Mouse (Mus musculus): ENCODE data around the gene BC049352. TPM values are rescaled to one million over a fixed set of nuclear protein-coding genes. Genes with fewer than 3 reads are reported as not detected.

BC049352 gene
- polyA plus RNA-seq, 1 experiment from 2014 or later: not detected

GRCm38 (mm10) chr9:45215526-45216179 lies 33.8 kb downstream of the BC049352 start:
- H3K36me3 ChIP-seq: no peaks in the 10 kb centered on the region
- 55% methylated on average over 11 of the region's 11 CpGs for WGBS
- no peak for ATAC-seq (replicated peaks; ENCODE audit: insufficient number of reproducible peaks, insufficient read depth, low FRiP score, low read depth)

GRCm38 (mm10) chr9:45219644-45220043 lies 37.8 kb downstream of the BC049352 start:
- Histone ChIP-seq H3K4me3 (no peak overlapping the region), H3K27ac (no peak overlapping the region), H3K4me2 (no peak overlapping the region), H3K36me3 (no peaks in the 10 kb centered on the region), H3K9ac (no peak overlapping the region), H3K27me3 (0 out of 2 replicates have a peak, but pooled peaks cover 7% of the 10 kb centered on the region), H3K9me3 (replicated peaks) (no peaks in the 10 kb centered on the region), H3K4me1 (replicated peaks) (no peaks in the 10 kb centered on the region)
- no peak for ATAC-seq (replicated peaks; ENCODE audit: insufficient number of reproducible peaks, insufficient read depth, low FRiP score, low read depth)
- 66% methylated on average over 3 of the region's 3 CpGs for WGBS

More at GRCm38 (mm10) chr9:45215526-45216179, 33.8 kb downstream of the BC049352 start:
- Histone ChIP-seq H3K27me3 (0 out of 2 replicates have a peak, but pooled peaks cover 7% of the 10 kb centered on the region), H3K9ac (no peak overlapping the region), H3K4me3 (no peak overlapping the region), H3K4me2 (no peak overlapping the region), H3K9me3 (replicated peaks) (no peaks in the 10 kb centered on the region), H3K27ac (no peak overlapping the region), H3K4me1 (replicated peaks) (no peaks in the 10 kb centered on the region)

- no peaks in the 10 kb centered on the region for H3K36me3 ChIP-seq
- H3K27me3 ChIP-seq: 0 out of 2 replicates have a peak, but pooled peaks cover 7% of the 10 kb centered on the region
- ATAC-seq (replicated peaks; ENCODE audit: insufficient number of reproducible peaks, insufficient read depth, low FRiP score, low read depth): no peak
- no peaks in the 10 kb centered on the region for H3K9me3 ChIP-seq (replicated peaks)
- no peak overlapping the region for H3K4me2 ChIP-seq
- H3K27ac ChIP-seq: no peak overlapping the region
- no peak overlapping the region for H3K4me3 ChIP-seq
- H3K9ac ChIP-seq: no peak overlapping the region
- H3K4me1 ChIP-seq (replicated peaks): no peaks in the 10 kb centered on the region
- 15% methylated on average over 6 of the region's 6 CpGs for WGBS
These were observed 39.8 kb downstream of the BC049352 start for GRCm38 (mm10) chr9:45221567-45221966.

GRCm38 (mm10) chr9:45229359-45229758 lies 47.6 kb downstream of the BC049352 start:
- no peak overlapping the region for H3K9ac ChIP-seq
- no peak for ATAC-seq (replicated peaks; ENCODE audit: insufficient number of reproducible peaks, insufficient read depth, low FRiP score, low read depth)
- H3K9me3 ChIP-seq (replicated peaks): no peaks in the 10 kb centered on the region
- H3K4me2 ChIP-seq: no peak overlapping the region
- H3K4me3 ChIP-seq: no peak overlapping the region
- H3K4me1 ChIP-seq (replicated peaks): no peaks in the 10 kb centered on the region
- H3K36me3 ChIP-seq: no peaks in the 10 kb centered on the region
- 73% methylated on average over 8 of the region's 8 CpGs for WGBS
- H3K27ac ChIP-seq: no peak overlapping the region
- no peaks in the 10 kb centered on the region; the same call in 1 of the 2 replicates for H3K27me3 ChIP-seq

- H3K9ac ChIP-seq: no peak overlapping the region
- no peak for ATAC-seq (replicated peaks; ENCODE audit: insufficient number of reproducible peaks, insufficient read depth, low FRiP score, low read depth)
- WGBS: 54% methylated on average over 6 of the region's 6 CpGs
These were observed 53.9 kb downstream of the BC049352 start for GRCm38 (mm10) chr9:45235668-45236227.

GRCm38 (mm10) chr9:45236744-45237143 lies 54.9 kb downstream of the BC049352 start:
- H3K9me3 ChIP-seq (replicated peaks): no peaks in the 10 kb centered on the region
- no peak overlapping the region for H3K27ac ChIP-seq
- no peak for ATAC-seq (replicated peaks; ENCODE audit: insufficient number of reproducible peaks, insufficient read depth, low FRiP score, low read depth)
- H3K9ac ChIP-seq: no peak overlapping the region
- no peaks in the 10 kb centered on the region for H3K4me1 ChIP-seq (replicated peaks)
- 0 out of 2 replicates have a peak, but pooled peaks cover 4% of the 10 kb centered on the region for H3K27me3 ChIP-seq
- no peak overlapping the region for H3K4me3 ChIP-seq
- H3K36me3 ChIP-seq: no peaks in the 10 kb centered on the region
- H3K4me2 ChIP-seq: no peak overlapping the region
- WGBS: 57% methylated on average over 7 of the region's 7 CpGs

More at GRCm38 (mm10) chr9:45235668-45236227, 53.9 kb downstream of the BC049352 start:
- Histone ChIP-seq H3K27me3 (no peaks in the 10 kb centered on the region), H3K36me3 (no peaks in the 10 kb centered on the region), H3K4me2 (no peak overlapping the region), H3K4me1 (replicated peaks) (no peaks in the 10 kb centered on the region), H3K4me3 (no peak overlapping the region), H3K27ac (no peak overlapping the region), H3K9me3 (replicated peaks) (no peaks in the 10 kb centered on the region)

GRCm38 (mm10) chr9:45241397-45241796 lies 59.6 kb downstream of the BC049352 start:
- WGBS: 63% methylated on average over 5 of the region's 5 CpGs
- no peak overlapping the region for H3K4me3 ChIP-seq
- 0 out of 2 replicates have a peak, but pooled peaks cover 4% of the 10 kb centered on the region for H3K27me3 ChIP-seq
- no peak overlapping the region for H3K4me2 ChIP-seq
- no peaks in the 10 kb centered on the region for H3K36me3 ChIP-seq
- no peak overlapping the region for H3K9ac ChIP-seq
- ATAC-seq (replicated peaks; ENCODE audit: insufficient number of reproducible peaks, insufficient read depth, low FRiP score, low read depth): no peak
- no peaks in the 10 kb centered on the region for H3K4me1 ChIP-seq (replicated peaks)
- no peak overlapping the region for H3K27ac ChIP-seq
- no peaks in the 10 kb centered on the region for H3K9me3 ChIP-seq (replicated peaks)

- no peaks in the 10 kb centered on the region for H3K4me1 ChIP-seq (replicated peaks)
- H3K4me3 ChIP-seq: no peak overlapping the region
- no peak overlapping the region for H3K9ac ChIP-seq
- no peaks in the 10 kb centered on the region for H3K36me3 ChIP-seq
- H3K27ac ChIP-seq: no peak overlapping the region
- H3K27me3 ChIP-seq: 0 out of 2 replicates have a peak, but pooled peaks cover 4% of the 10 kb centered on the region
- WGBS: 67% methylated on average over 1 of the region's 1 CpGs
- ATAC-seq (replicated peaks; ENCODE audit: insufficient number of reproducible peaks, insufficient read depth, low FRiP score, low read depth): no peak
- H3K4me2 ChIP-seq: no peak overlapping the region
- no peaks in the 10 kb centered on the region for H3K9me3 ChIP-seq (replicated peaks)
These were observed 63.6 kb downstream of the BC049352 start for GRCm38 (mm10) chr9:45245432-45245831.

- Histone ChIP-seq H3K4me1 (replicated peaks) (no peaks in the 10 kb centered on the region), H3K27ac (no peak overlapping the region), H3K4me2 (no peak overlapping the region), H3K9me3 (replicated peaks) (no peaks in the 10 kb centered on the region), H3K27me3 (0 out of 2 replicates have a peak, but pooled peaks cover 4% of the 10 kb centered on the region), H3K36me3 (no peaks in the 10 kb centered on the region), H3K4me3 (no peak overlapping the region), H3K9ac (no peak overlapping the region)
- 84% methylated on average over 6 of the region's 6 CpGs for WGBS
- 0 out of 2 replicates have a peak, but pooled peaks have one; percentile 6 for ATAC-seq (replicated peaks; ENCODE audit: insufficient number of reproducible peaks, insufficient read depth, low FRiP score, low read depth)
These were observed 64.3 kb downstream of the BC049352 start for GRCm38 (mm10) chr9:45246060-45246459.

GRCm38 (mm10) chr9:45247536-45247935 lies 65.7 kb downstream of the BC049352 start:
- WGBS: 60% methylated on average over 2 of the region's 2 CpGs
- no peak overlapping the region for H3K27ac ChIP-seq
- no peak for ATAC-seq (replicated peaks; ENCODE audit: insufficient number of reproducible peaks, insufficient read depth, low FRiP score, low read depth)
- no peak overlapping the region for H3K4me3 ChIP-seq
- H3K27me3 ChIP-seq: no peaks in the 10 kb centered on the region
- no peak overlapping the region for H3K9ac ChIP-seq
- H3K9me3 ChIP-seq (replicated peaks): no peaks in the 10 kb centered on the region
- H3K36me3 ChIP-seq: no peaks in the 10 kb centered on the region
- H3K4me1 ChIP-seq (replicated peaks): peaks cover 4% of the 10 kb centered on the region; the same call in 1 of the 2 replicates
- no peak overlapping the region for H3K4me2 ChIP-seq

- WGBS: 77% methylated on average over 7 of the region's 7 CpGs
- Histone ChIP-seq H3K4me2 (no peak overlapping the region), H3K9me3 (replicated peaks) (no peaks in the 10 kb centered on the region), H3K4me1 (replicated peaks) (peaks cover 4% of the 10 kb centered on the region; the same call in 1 of the 2 replicates), H3K36me3 (no peaks in the 10 kb centered on the region), H3K9ac (no peak overlapping the region), H3K27me3 (0 out of 2 replicates have a peak, but pooled peaks cover 3% of the 10 kb centered on the region), H3K27ac (no peak overlapping the region), H3K4me3 (no peak overlapping the region)
- no peak for ATAC-seq (replicated peaks; ENCODE audit: insufficient number of reproducible peaks, insufficient read depth, low FRiP score, low read depth)
These were observed 68.5 kb downstream of the BC049352 start for GRCm38 (mm10) chr9:45250306-45250705.
